Comparison of ENCODE assay signal across 8 mouse cellular contexts in the genomic region with DNA sequence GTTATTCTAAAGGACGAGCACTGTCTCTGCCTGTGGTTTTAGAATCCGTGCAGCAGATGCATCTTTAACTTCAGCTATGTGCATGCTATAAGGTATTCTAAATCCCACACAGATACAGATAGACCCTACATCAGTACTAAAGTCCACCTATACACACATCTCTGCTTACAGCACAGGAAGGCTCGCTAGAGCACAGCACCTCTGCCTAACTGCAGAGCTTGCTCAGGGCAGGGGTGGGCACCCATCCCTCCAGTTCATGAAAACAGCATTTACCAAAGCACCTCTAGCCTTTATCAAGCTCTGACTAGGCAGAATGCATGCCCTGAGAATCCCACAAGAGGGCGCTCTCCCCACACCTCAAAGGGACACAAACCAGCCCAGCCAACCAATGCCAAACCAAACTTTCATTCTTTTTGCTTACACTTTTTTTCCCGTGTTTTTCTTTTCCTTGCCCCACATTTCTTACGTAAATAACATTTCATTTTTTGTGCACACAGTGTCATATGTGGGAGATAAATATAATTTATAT.
DNase-seq lines count a peak whose midpoint lies in the region; ATAC-seq lines count a peak whose summit lies in the region.

No protein-coding gene starts in this region.

- peaks cover 18% of the 10 kb centered on the region for H3K4me1 ChIP-seq in forebrain, embryonic 14.5 days (ENCODE audit: control insufficient read depth, insufficient read depth, low read length)
- H3K4me1 ChIP-seq in intestine, embryonic 14.5 days (replicated peaks; ENCODE audit: control insufficient read depth, insufficient read depth, low read length) = no peaks in the 10 kb centered on the region
- peaks cover 33% of the 10 kb centered on the region for H3K4me1 ChIP-seq in midbrain, embryonic 13.5 days (replicated peaks)
- no peaks in the 10 kb centered on the region for H3K4me1 ChIP-seq in stomach, embryonic 14.5 days (ENCODE audit: control insufficient read depth, insufficient read depth, low read length)

- H3K36me3 ChIP-seq in forebrain, embryonic 14.5 days (ENCODE audit: control insufficient read depth, insufficient read depth, low read length) = no peaks in the 10 kb centered on the region
- no peaks in the 10 kb centered on the region for H3K36me3 ChIP-seq in intestine, embryonic 14.5 days (ENCODE audit: control insufficient read depth, insufficient read depth, low read length)
- no peaks in the 10 kb centered on the region for H3K36me3 ChIP-seq in midbrain, embryonic 13.5 days
- H3K36me3 ChIP-seq in stomach, embryonic 14.5 days (ENCODE audit: control insufficient read depth, insufficient read depth, low read length) = no peaks in the 10 kb centered on the region

- H3K4me2 ChIP-seq in forebrain, embryonic 14.5 days (ENCODE audit: low read length) = no peak overlapping the region
- H3K4me2 ChIP-seq in intestine, embryonic 14.5 days (ENCODE audit: low read length) = no peak overlapping the region
- H3K4me2 ChIP-seq in midbrain, embryonic 13.5 days (replicated peaks) = no peak overlapping the region
- no peak overlapping the region for H3K4me2 ChIP-seq in stomach, embryonic 14.5 days (replicated peaks; ENCODE audit: low read depth, low read length)

- H3K27ac ChIP-seq in forebrain, embryonic 14.5 days (ENCODE audit: low read depth, low read length) = no peak overlapping the region
- H3K27ac ChIP-seq in intestine, embryonic 14.5 days (ENCODE audit: low read depth) = no peak overlapping the region
- no peak overlapping the region for H3K27ac ChIP-seq in midbrain, embryonic 13.5 days
- no peak overlapping the region for H3K27ac ChIP-seq in stomach, embryonic 14.5 days (ENCODE audit: low read length)

- no peaks in the 10 kb centered on the region for H3K27me3 ChIP-seq in forebrain, embryonic 14.5 days (replicated peaks; ENCODE audit: control insufficient read depth, insufficient read depth, low read length)
- H3K27me3 ChIP-seq in intestine, embryonic 14.5 days (replicated peaks; ENCODE audit: control insufficient read depth, insufficient read depth, low read length) = no peaks in the 10 kb centered on the region
- H3K27me3 ChIP-seq in midbrain, embryonic 13.5 days = no peaks in the 10 kb centered on the region
- H3K27me3 ChIP-seq in stomach, embryonic 14.5 days (ENCODE audit: control insufficient read depth, insufficient read depth, low read length) = no peaks in the 10 kb centered on the region

- ATAC-seq in cerebellum, adult (ENCODE audit: insufficient number of reproducible peaks, low FRiP score, low TSS enrichment) = no peak
- peak; percentile 50; the same call in 1 of the 2 replicates for ATAC-seq in forebrain, embryonic 14.5 days
- ATAC-seq in intestine, embryonic 14.5 days (replicated peaks; ENCODE audit: low FRiP score, low TSS enrichment, low read depth) = peak; percentile 42; the same call in 1 of the 2 replicates
- ATAC-seq in midbrain, embryonic 13.5 days = peak; percentile 58
- ATAC-seq in stomach, embryonic 14.5 days (ENCODE audit: insufficient number of reproducible peaks, insufficient read depth, low FRiP score, low read depth) = 0 out of 2 replicates have a peak, but pooled peaks have one; percentile 11

- H3K4me3 ChIP-seq in forebrain, embryonic 14.5 days (ENCODE audit: low read depth, low read length) = no peak overlapping the region
- no peak overlapping the region for H3K4me3 ChIP-seq in intestine, embryonic 14.5 days (ENCODE audit: low read depth, low read length)
- H3K4me3 ChIP-seq in midbrain, embryonic 13.5 days (replicated peaks) = no peak overlapping the region
- no peak overlapping the region for H3K4me3 ChIP-seq in stomach, embryonic 14.5 days (ENCODE audit: low read depth, low read length)

- WGBS in forebrain, embryonic 14.5 days = 17% methylated on average over 6 of the region's 6 CpGs
- 22% methylated on average over 6 of the region's 6 CpGs for WGBS in intestine, embryonic 14.5 days
- 23% methylated on average over 6 of the region's 6 CpGs for WGBS in midbrain, embryonic 13.5 days
- WGBS in stomach, embryonic 14.5 days = 24% methylated on average over 6 of the region's 6 CpGs

- H3K9me3 ChIP-seq in forebrain, embryonic 14.5 days (replicated peaks; ENCODE audit: control insufficient read depth, low read length) = no peaks in the 10 kb centered on the region
- no peaks in the 10 kb centered on the region for H3K9me3 ChIP-seq in intestine, embryonic 14.5 days (ENCODE audit: control insufficient read depth, low read length)
- H3K9me3 ChIP-seq in midbrain, embryonic 13.5 days = no peaks in the 10 kb centered on the region
- H3K9me3 ChIP-seq in stomach, embryonic 14.5 days (ENCODE audit: control insufficient read depth, low read depth, low read length) = no peaks in the 10 kb centered on the region

- intact Hi-C loops in left cerebral cortex, postnatal 10 days (cut with DNase I) = loop anchor here (5.0 kb wide), 2 partner anchors 593 to 773 kb away; a partner anchor contains a TSS

- DNase-seq in cerebellum, adult 11 months = peak; percentile 33
- peak; percentile 52 for DNase-seq in c-Kit-positive CD71-negative TER-119-negative erythroid progenitor cells, embryonic 14.5 days (ENCODE audit: low read depth)
- peak; percentile 89 for DNase-seq in forebrain, embryonic 14.5 days (ENCODE audit: low spot score)
- peak; percentile 90 for DNase-seq in intestine, embryonic 14.5 days (ENCODE audit: low spot score)
- DNase-seq in left cerebral cortex, postnatal 10 days (ENCODE audit: extremely low spot score in 1 of 2, low spot score in 2 of 2) = peak; percentile 68 to 77

- H3K9ac ChIP-seq in forebrain, embryonic 14.5 days (ENCODE audit: low read length) = no peak overlapping the region
- H3K9ac ChIP-seq in intestine, embryonic 14.5 days (ENCODE audit: low read length) = no peak overlapping the region
- no peak overlapping the region for H3K9ac ChIP-seq in midbrain, embryonic 13.5 days (replicated peaks)
- H3K9ac ChIP-seq in stomach, embryonic 14.5 days (replicated peaks; ENCODE audit: low read depth, low read length) = no peak overlapping the region

Comparison
In these comparisons a context has a peak if more than half of its experiments do, and no peak if none do; other contexts are left out.
1. DNase-seq: peak in every context shown above with its lines; median percentile 90 in intestine, embryonic 14.5 days; 89 in forebrain, embryonic 14.5 days; 72 in left cerebral cortex, postnatal 10 days; 52 in c-Kit-positive CD71-negative TER-119-negative erythroid progenitor cells, embryonic 14.5 days; 33 in cerebellum, adult 11 months.